In genomic region chr6:43391358-43391757, GRCm38 (mm10) we compare ENCODE assay signal across 28 mouse cellular contexts.
DNase-seq lines count a peak whose midpoint lies in the region; ATAC-seq lines count a peak whose summit lies in the region.
"Had no signal": no experiment of that assay in that cellular context is flagged by ENCODE, and none has a peak within 500 bp of the region (broad histone marks: within the 10 kb centered on the region; RNA-seq: fewer than 3 reads in every experiment).

No protein-coding gene starts in this region.

- peak; percentile 13 for DNase-seq in embryo, embryonic 10 days (ENCODE audit: low spot score)
- DNase-seq in embryo, embryonic 10.5 days (ENCODE audit: low spot score) = no peak
- DNase-seq in hindbrain, embryonic 14.5 days (ENCODE audit: low spot score) = no peak
- DNase-seq in retina, postnatal 1 day = peak; percentile 4
- DNase-seq in retina, embryonic 14.5 days (ENCODE audit: low spot score) = no peak
- DNase-seq in heart, postnatal 14 days = no peak
- DNase-seq: adrenal gland, postnatal 10 days; cerebellum, adult 11 months; cerebellum, adult 9-10 months; cerebellum, postnatal 36 days; gastrocnemius, postnatal 10 days; heart, postnatal 10 days; kidney, adult 2 months; kidney, postnatal 4 days; left cerebral cortex, postnatal 4 days; right cerebral cortex, postnatal 25 days; thymus, postnatal 14 days had no signal

- H3K36me3 ChIP-seq in hindbrain, embryonic 12.5 days = no peaks in the 10 kb centered on the region
- no peaks in the 10 kb centered on the region for H3K36me3 ChIP-seq in hindbrain, embryonic 14.5 days (replicated peaks; ENCODE audit: control insufficient read depth, insufficient read depth)
- H3K36me3 ChIP-seq: heart, embryonic 13.5 days; hindbrain, embryonic 10.5 days; liver, embryonic 15.5 days; lung, embryonic 15.5 days; midbrain, embryonic 12.5 days; stomach, embryonic 15.5 days had no signal

- no peaks in the 10 kb centered on the region for H3K9me3 ChIP-seq in hindbrain, embryonic 12.5 days (replicated peaks)
- no peaks in the 10 kb centered on the region for H3K9me3 ChIP-seq in hindbrain, embryonic 14.5 days (ENCODE audit: control insufficient read depth, low read length)
- H3K9me3 ChIP-seq: heart, embryonic 13.5 days; hindbrain, embryonic 10.5 days; liver, embryonic 15.5 days; lung, embryonic 15.5 days; midbrain, embryonic 12.5 days; stomach, embryonic 15.5 days had no signal

- no peak overlapping the region for H3K27ac ChIP-seq in hindbrain, embryonic 12.5 days
- no peak overlapping the region for H3K27ac ChIP-seq in hindbrain, embryonic 14.5 days
- H3K27ac ChIP-seq: heart, embryonic 13.5 days; hindbrain, embryonic 10.5 days; kidney, postnatal 0 days; liver, embryonic 15.5 days; lung, embryonic 15.5 days; midbrain, embryonic 12.5 days; stomach, embryonic 15.5 days had no signal

- peaks cover 4% of the 10 kb centered on the region; the same call in 1 of the 2 replicates for H3K4me1 ChIP-seq in hindbrain, embryonic 12.5 days
- 0 out of 2 replicates have a peak, but pooled peaks cover 3% of the 10 kb centered on the region for H3K4me1 ChIP-seq in hindbrain, embryonic 14.5 days (replicated peaks; ENCODE audit: control insufficient read depth, insufficient read depth, low read length)
- H3K4me1 ChIP-seq: liver, embryonic 15.5 days; lung, embryonic 15.5 days; midbrain, embryonic 12.5 days; stomach, embryonic 15.5 days had no signal

- no peak overlapping the region for H3K9ac ChIP-seq in hindbrain, embryonic 12.5 days
- H3K9ac ChIP-seq in hindbrain, embryonic 14.5 days = no peak overlapping the region
- H3K9ac ChIP-seq: heart, embryonic 13.5 days; liver, embryonic 15.5 days; lung, embryonic 15.5 days; midbrain, embryonic 12.5 days; stomach, embryonic 15.5 days had no signal

- H3K27me3 ChIP-seq in hindbrain, embryonic 12.5 days = no peaks in the 10 kb centered on the region
- H3K27me3 ChIP-seq in hindbrain, embryonic 14.5 days (ENCODE audit: control insufficient read depth, insufficient read depth, low read length) = no peaks in the 10 kb centered on the region
- H3K27me3 ChIP-seq: CH12.LX; heart, embryonic 13.5 days; liver, embryonic 15.5 days; lung, embryonic 15.5 days; midbrain, embryonic 12.5 days; Patski; stomach, embryonic 15.5 days had no signal

- H3K4me3 ChIP-seq in hindbrain, embryonic 12.5 days = no peak overlapping the region
- no peak overlapping the region for H3K4me3 ChIP-seq in hindbrain, embryonic 14.5 days (replicated peaks; ENCODE audit: low read length)
- H3K4me3 ChIP-seq: heart, embryonic 13.5 days; hindbrain, embryonic 10.5 days; liver, embryonic 15.5 days; lung, embryonic 15.5 days; midbrain, embryonic 12.5 days; myocyte; stomach, embryonic 15.5 days had no signal

- peak; percentile 41; the same call in 1 of the 2 replicates for ATAC-seq in hindbrain, embryonic 12.5 days (ENCODE audit: low FRiP score)
- no peak for ATAC-seq in hindbrain, embryonic 14.5 days (ENCODE audit: low FRiP score)
- ATAC-seq: Patski had no signal

- intact Hi-C loops in heart, postnatal 14 days (cut with DNase I) = loop anchor here (10.0 kb wide), 2 partner anchors 273 to 1633 kb away; partner anchors contain the start of gene Tpk1

- H3K4me2 ChIP-seq in hindbrain, embryonic 12.5 days (replicated peaks) = no peak overlapping the region
- H3K4me2 ChIP-seq in hindbrain, embryonic 14.5 days (replicated peaks) = no peak overlapping the region
- H3K4me2 ChIP-seq: heart, embryonic 13.5 days; liver, embryonic 15.5 days; lung, embryonic 15.5 days; midbrain, embryonic 12.5 days; stomach, embryonic 15.5 days had no signal

- WGBS in hindbrain, embryonic 12.5 days = 71% methylated on average over 1 of the region's 1 CpGs
- 62% methylated on average over 1 of the region's 1 CpGs for WGBS in hindbrain, embryonic 14.5 days

Comparison
In these comparisons a context has a peak if more than half of its experiments do, and no peak if none do; other contexts are left out.
1. DNase-seq: peak in embryo, embryonic 10 days (single experiment) and retina, postnatal 1 day (single experiment); none in embryo, embryonic 10.5 days (single experiment), hindbrain, embryonic 14.5 days (single experiment), retina, embryonic 14.5 days (single experiment) and heart, postnatal 14 days (0 of 2).